Mouse (Mus musculus) limb, embryonic 12.5 days (tissue): Measurements from ENCODE around the gene Tmem208. TPM values are rescaled to one million over a fixed set of nuclear protein-coding genes. Genes with fewer than 3 reads are reported as not detected.
A peak's percentile ranks its signal among the peaks of the same experiment; 100 is the strongest.

ENCODE experiments used
- microRNA counts: library from miRNA; unstranded; fragments of <30 nt; microRNA quantifications from one replicate; lab custom pipeline; 2017
- microRNA-seq: library from miRNA; unstranded; fragments of <30 nt; microRNA quantifications from one replicate; pipeline ENCODE4, GENCODE M21; 2017
- polyA plus RNA-seq: library from polyadenylated mRNA; unstranded; fragments of >200 nt; fragmentation: Nextera tagmentation; extraction: Ambion mirVana; gene quantifications from 2 replicates; pipeline ENCODE4 v1.2.1, GENCODE M21; 2016

Gene Tmem208
- polyA plus RNA-seq, 1 experiment from 2014 or later, result 95.6 TPM

MicroRNAs within 50 kb of the gene (microRNA counts, 519-probe panel; counts per million panel counts)
- microRNA mmu-miR-328 (lab: Ali Mortazavi, UCI), result 1,273 counts per million, percentile 3 among the panel's probes with 10 or more counts

Small RNA genes within 50 kb of the gene (microRNA-seq; reads per million reads assigned to microRNA genes)
- not detected for gene Gm27320
- gene Mir328, result 164 reads per million, percentile 58 among the genes with 10 or more reads in this experiment

Other genes with a start within 250 kb of the Tmem208 start
- not detected in 2 replicates for gene Ces3b, start 242.6 kb upstream of the Tmem208 start, polyA plus RNA-seq
- gene Ces4a, start 194.6 kb upstream of the Tmem208 start, polyA plus RNA-seq, result not detected in 2 replicates
- gene Cbfb, start 155.7 kb upstream of the Tmem208 start, polyA plus RNA-seq, result 108 and 109 TPM in 2 replicates
- 25.9 and 27.2 TPM in 2 replicates for gene D230025D16Rik, start 101.2 kb upstream of the Tmem208 start, polyA plus RNA-seq
- gene B3gnt9, start 71.2 kb upstream of the Tmem208 start, polyA plus RNA-seq, result 5.9 and 6.8 TPM in 2 replicates
- 16.0 and 16.6 TPM in 2 replicates for gene Tradd, start 61.7 kb upstream of the Tmem208 start, polyA plus RNA-seq
- 1.7 and 1.9 TPM in 2 replicates for gene Fbxl8, start 61.7 kb upstream of the Tmem208 start, polyA plus RNA-seq
- 0.13 and 0.18 TPM in 2 replicates for gene Hsf4, start 56.6 kb upstream of the Tmem208 start, polyA plus RNA-seq
- 1.6 TPM in 2 replicates for gene Nol3, start 50.2 kb upstream of the Tmem208 start, polyA plus RNA-seq
- gene 4931428F04Rik, start 36.5 kb upstream of the Tmem208 start, polyA plus RNA-seq, result 15.6 and 19.6 TPM in 2 replicates
- gene Exoc3l, start 30.3 kb upstream of the Tmem208 start, polyA plus RNA-seq, result 10.0 and 10.2 TPM in 2 replicates
- gene E2f4, start 28.7 kb upstream of the Tmem208 start, polyA plus RNA-seq, result 75.6 and 91.3 TPM in 2 replicates
- gene Elmo3, start 20.8 kb upstream of the Tmem208 start, polyA plus RNA-seq, result 4.3 and 4.4 TPM in 2 replicates
- 1.5 TPM in 2 replicates for gene Lrrc29, start 76 bp upstream of the Tmem208 start, polyA plus RNA-seq
- gene Fhod1, start 21.6 kb downstream of the Tmem208 start, polyA plus RNA-seq, result 1.6 and 2.3 TPM in 2 replicates
- gene Slc9a5, start 22.5 kb downstream of the Tmem208 start, polyA plus RNA-seq, result 7.0 and 7.6 TPM in 2 replicates
- gene Plekhg4, start 46.9 kb downstream of the Tmem208 start, polyA plus RNA-seq, result 0.72 and 0.80 TPM in 2 replicates
- gene Kctd19, start 87.1 kb downstream of the Tmem208 start, polyA plus RNA-seq, result not detected in 2 replicates
- gene Lrrc36, start 87.2 kb downstream of the Tmem208 start, polyA plus RNA-seq, result 0.12 and 0.39 TPM in 2 replicates
- gene Tppp3, start 145.2 kb downstream of the Tmem208 start, polyA plus RNA-seq, result 25.3 and 28.9 TPM in 2 replicates
- gene Zdhhc1, start 170.5 kb downstream of the Tmem208 start, polyA plus RNA-seq, result 34.8 and 36.9 TPM in 2 replicates
- gene Hsd11b2, start 192.4 kb downstream of the Tmem208 start, polyA plus RNA-seq, result 28.2 and 30.6 TPM in 2 replicates
- 60.5 and 61.5 TPM in 2 replicates for gene Atp6v0d1, start 239.7 kb downstream of the Tmem208 start, polyA plus RNA-seq